Mouse (Mus musculus) hindlimb bud, embryonic 11.5 days (tissue): Measurements from ENCODE around the gene Msln.
"Not testable (repeated sequence)": the region's sequence is repeated elsewhere in the genome, so short reads cannot be mapped to it uniquely, and the experiment has no call there.

ENCODE experiments used
- DNase-seq: peaks from one replicate; pipeline ENCODE4 v3.0.0-alpha.2; 2012; ENCODE audit warnings: low read depth, low spot score; ENCODE audit errors: extremely low spot score

The Msln gene

GRCm38 (mm10) chr17:25773549-25774120 lies 19.5 kb upstream of the Msln start, which contains the start of gene Narfl:
Narfl (plus strand) TSS chr17:25773776.
- peak; percentile 98 for DNase-seq

GRCm38 (mm10) chr17:25769331-25769730 lies 15.2 kb upstream of the Msln start:
- DNase-seq = no peak

- DNase-seq = no peak
These were observed 11.7 kb upstream of the Msln start for GRCm38 (mm10) chr17:25765886-25766285.

- DNase-seq = no peak
These were observed 8.4 kb upstream of the Msln start for GRCm38 (mm10) chr17:25762591-25762990.

GRCm38 (mm10) chr17:25761561-25761970 lies 7.4 kb upstream of the Msln start:
- no peak for DNase-seq

GRCm38 (mm10) chr17:25760148-25760547 lies 6.0 kb upstream of the Msln start:
- no peak for DNase-seq

GRCm38 (mm10) chr17:25757691-25758090 lies 3.5 kb upstream of the Msln start:
- DNase-seq = no peak

- DNase-seq = no peak
These were observed 2.4 kb upstream of the Msln start for GRCm38 (mm10) chr17:25756378-25757242.

- DNase-seq = no peak
These were observed 1.6 kb upstream of the Msln start for GRCm38 (mm10) chr17:25755627-25756377.

GRCm38 (mm10) chr17:25755086-25755485 lies 908 bp upstream of the Msln start:
- DNase-seq = no peak

GRCm38 (mm10) chr17:25751446-25751845 lies 2.7 kb downstream of the Msln start:
- DNase-seq = no peak

GRCm38 (mm10) chr17:25749314-25749713 lies 4.9 kb downstream of the Msln start:
- no peak for DNase-seq

- no peak for DNase-seq
These were observed 5.9 kb downstream of the Msln start for GRCm38 (mm10) chr17:25748238-25748637.

GRCm38 (mm10) chr17:25744311-25744710 lies 9.9 kb downstream of the Msln start:
- DNase-seq = no peak

GRCm38 (mm10) chr17:25743831-25744230 lies 10.3 kb downstream of the Msln start:
- DNase-seq = no peak

GRCm38 (mm10) chr17:25741471-25741870 lies 12.7 kb downstream of the Msln start:
- not testable (repeated sequence) for DNase-seq

- no peak for DNase-seq
These were observed 15.3 kb downstream of the Msln start for GRCm38 (mm10) chr17:25738861-25739260.

GRCm38 (mm10) chr17:25735745-25736144 lies 18.4 kb downstream of the Msln start, which contains the start of gene Mslnl:
Mslnl (plus strand) TSS chr17:25736042.
- DNase-seq = no peak

GRCm38 (mm10) chr17:25735246-25735645 lies 18.9 kb downstream of the Msln start:
- DNase-seq = no peak

- peak; percentile 68 for DNase-seq
These were observed 22.1 kb downstream of the Msln start for GRCm38 (mm10) chr17:25732082-25732481.

- no peak for DNase-seq
These were observed 26.2 kb downstream of the Msln start for GRCm38 (mm10) chr17:25728009-25728270.
